Mouse (Mus musculus): Measurements from ENCODE around the gene Mafk. TPM values are rescaled to one million over a fixed set of nuclear protein-coding genes. Genes with fewer than 3 reads are reported as not detected.

The Mafk gene
- total RNA-seq, 2 experiments from 2014 or later: 36.9 to 37.7 TPM

DNA sequence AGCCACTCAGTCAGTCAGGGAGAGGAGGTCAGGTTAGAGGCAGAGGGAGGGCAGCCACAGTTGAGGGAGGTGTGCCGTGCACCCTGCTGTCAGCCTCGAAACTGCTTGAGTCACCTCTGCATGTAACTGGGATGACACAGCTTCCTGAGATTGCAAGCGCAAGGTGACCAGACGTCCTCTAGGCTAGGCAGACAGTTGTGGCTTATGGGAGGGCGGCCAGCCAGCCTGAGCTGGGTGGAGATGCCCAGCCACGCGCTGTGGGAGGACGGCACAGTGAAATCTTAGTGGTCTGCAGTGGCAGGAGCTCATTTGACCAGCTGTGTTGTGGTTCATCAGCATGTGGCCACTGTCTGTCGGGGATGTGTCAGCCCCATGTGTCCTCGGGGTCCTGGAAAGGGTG is 3.6 kb downstream of the Mafk start:
- intact Hi-C loops (cut with DNase I): loop anchor here (10.0 kb wide), 1 partner anchor 390 kb away; the partner anchor contains the start of gene C130050O18Rik
- peak; percentile 54 to 68 for DNase-seq

DNA sequence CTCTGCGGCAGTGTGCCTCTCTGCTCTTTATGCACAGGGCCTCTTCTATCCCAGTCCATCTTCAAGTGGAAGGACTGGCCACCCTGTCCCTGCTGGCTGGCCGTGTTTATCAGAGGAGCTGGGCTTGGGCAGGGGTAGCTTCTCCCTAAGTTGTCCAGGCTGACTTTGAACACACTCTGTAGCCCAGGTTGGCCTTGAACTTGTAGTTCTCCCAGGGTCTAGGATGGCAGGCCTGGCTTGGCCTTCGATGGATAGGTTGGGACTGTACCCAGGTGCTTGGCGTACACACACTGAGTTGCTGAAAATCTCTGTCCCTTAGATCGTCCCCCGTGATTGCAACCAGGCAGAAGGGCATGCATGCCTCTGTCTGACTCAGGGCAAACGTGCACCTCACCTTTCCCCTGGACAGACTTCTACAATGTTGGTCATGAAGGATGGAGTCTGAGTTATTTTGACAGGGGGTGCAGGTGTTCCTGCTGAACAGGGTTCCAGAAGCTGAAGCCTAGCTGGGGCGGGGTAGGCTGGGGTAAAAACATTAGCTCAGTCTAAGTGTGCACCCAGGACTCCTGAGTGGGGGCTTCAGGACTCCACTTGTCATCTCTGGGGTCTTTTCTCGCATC is 4.8 kb downstream of the Mafk start:
- intact Hi-C loops (cut with DNase I): loop anchor here (10.0 kb wide), 1 partner anchor 391 kb away; the partner anchor contains the start of gene C130050O18Rik
- peak in 1 of 2 experiments; percentile 37 for DNase-seq

DNA sequence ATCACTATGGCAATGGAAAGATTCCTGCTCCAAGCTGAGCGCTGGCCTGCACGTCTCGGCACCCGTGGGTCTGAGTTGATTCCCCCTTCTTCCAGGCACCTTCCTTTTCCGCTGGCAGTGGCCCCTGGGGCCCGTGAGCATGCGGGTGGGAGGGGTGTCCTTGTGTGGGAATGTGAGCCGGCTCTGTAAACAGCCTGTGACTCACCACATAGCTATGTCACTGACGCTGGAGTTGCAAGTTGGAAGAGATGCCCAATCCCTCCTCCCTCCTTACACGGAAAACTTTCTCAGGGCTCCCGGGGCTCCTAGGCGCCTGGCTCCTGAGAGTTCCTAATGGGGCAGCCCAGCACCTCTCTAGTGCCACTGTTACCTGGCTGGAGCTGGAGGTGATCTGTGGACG is 5.6 kb downstream of the Mafk start:
- intact Hi-C loops (cut with DNase I): loop anchor here (10.0 kb wide), 1 partner anchor 392 kb away; the partner anchor contains the start of gene C130050O18Rik
- DNase-seq: peak; percentile 86 to 90

DNA sequence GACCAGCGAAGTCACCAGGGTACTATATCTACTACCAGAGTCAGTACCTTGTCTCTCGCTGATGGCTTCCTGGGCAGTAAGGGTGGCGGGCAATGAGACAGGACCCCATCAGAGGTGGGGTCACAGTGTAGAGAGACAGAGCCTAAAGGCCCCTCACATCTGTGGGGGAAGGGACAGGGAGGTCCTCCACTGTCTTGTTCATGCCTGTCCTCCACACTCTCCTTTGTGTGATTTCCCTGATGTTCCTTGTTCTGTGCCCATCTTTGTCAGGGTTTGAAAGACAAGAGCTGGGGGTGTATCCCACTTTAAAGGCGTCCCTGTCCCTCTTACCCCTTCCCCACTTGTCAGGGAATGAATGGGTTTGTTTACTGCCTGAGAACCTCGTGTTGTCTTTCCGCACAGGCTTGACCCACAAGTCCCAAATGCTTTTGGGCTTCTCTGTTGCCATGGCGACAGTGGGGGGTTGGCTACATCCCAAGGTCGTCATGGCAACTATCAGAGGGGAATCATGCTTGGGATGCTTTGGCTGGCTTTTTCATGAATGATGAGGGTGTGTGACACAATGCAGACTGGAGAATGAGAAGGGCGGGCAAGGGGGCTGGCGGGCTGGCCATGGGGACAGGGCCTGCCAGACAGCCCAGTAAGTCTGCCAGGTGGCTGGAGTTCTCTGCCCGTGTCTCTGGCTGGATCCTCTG is 6.3 kb downstream of the Mafk start:
- DNase-seq: peak; percentile 92 to 93
- intact Hi-C loops (cut with DNase I): loop anchor here (10.0 kb wide), 1 partner anchor 393 kb away; the partner anchor contains the start of gene C130050O18Rik

DNA sequence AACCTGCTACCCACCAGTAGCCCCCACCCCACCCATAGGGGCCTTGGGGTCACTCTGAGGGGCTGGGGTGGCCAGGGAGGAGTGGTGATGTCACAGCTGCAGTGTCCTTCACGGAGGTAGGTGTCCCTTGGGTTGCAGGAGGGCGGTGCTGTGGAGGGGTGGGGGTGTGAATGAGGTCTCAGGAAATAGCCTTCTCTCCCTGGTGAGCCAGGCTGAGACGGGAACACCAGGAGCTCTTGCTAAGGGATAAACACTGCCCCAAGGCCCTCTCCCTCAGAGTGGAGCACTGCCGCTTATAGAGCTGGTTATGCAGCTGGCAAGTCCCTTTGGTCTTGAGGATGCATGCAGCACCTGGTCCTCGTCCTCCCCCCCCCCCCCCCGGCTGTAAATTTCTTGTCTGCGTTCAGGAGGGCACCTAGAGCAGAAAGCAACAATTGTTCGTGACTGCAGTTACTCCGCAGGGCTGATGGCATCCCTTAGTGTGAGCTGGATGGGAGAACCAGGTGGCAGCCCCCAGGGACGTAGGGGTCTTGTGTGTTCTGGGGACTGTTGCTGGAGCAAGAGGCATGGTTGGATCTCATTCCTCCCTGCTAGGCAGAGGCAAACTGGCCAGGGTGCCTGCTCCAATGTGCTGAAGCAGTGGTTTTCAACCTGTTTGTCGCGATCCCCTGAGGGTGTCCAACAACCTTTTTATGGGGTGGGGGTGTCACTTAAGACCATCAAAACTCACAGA is 7.0 kb downstream of the Mafk start:
- intact Hi-C loops (cut with DNase I): loop anchor here (10.0 kb wide), 1 partner anchor 394 kb away; the partner anchor contains the start of gene C130050O18Rik
- DNase-seq: no peak

DNA sequence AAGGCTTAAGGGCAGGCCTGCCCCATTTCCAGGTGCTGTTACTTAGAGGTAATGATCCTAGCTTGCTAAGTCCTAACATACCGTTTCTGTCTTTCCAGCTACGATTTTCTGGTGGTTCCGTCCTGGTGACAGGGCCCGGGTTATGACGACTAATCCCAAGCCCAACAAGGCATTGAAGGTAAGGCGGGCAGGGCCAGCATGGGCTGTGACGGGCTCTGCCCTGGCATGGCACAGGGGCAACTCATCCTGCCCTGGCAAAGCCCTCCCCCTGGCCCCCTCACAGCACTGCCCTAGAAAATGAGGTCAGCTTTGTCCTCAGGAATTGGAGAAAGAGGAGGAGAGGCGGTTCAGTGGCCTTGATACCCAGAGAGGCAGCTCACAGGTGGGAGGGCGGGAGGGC is 7.7 kb downstream of the Mafk start:
- DNase-seq: no peak
- intact Hi-C loops (cut with DNase I): loop anchor here (10.0 kb wide), 1 partner anchor 394 kb away; the partner anchor contains the start of gene C130050O18Rik

DNA sequence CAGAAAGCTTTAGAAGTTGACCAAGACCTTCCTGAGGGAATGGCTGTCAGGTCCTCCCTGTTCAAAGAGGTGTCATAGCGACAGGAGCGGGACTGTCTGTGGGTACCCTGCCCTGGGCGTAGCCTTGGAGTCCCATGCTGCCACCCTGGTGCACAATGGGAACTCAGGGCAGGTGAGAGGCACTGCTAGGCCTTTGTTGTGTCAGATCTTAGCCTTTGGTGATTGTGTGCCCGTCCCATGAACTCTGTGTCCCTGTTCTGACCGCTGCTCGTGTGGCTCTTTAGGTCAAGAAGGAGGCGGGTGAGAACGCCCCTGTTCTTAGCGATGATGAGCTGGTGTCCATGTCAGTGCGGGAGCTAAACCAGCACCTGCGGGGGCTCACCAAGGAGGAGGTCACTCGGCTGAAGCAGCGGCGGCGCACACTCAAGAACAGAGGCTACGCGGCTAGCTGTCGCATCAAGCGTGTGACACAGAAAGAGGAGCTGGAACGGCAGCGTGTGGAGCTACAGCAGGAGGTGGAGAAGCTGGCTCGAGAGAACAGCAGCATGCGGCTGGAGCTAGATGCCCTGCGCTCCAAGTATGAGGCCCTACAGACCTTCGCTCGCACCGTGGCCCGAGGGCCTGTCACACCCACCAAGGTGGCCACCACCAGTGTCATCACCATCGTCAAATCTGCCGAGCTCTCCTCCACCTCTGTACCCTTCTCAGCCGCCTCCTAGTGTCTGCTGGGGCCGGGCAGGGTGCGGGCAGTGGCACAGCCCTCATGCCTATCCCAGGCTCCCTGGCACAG is 8.7 kb downstream of the Mafk start:
- DNase-seq: no peak
- intact Hi-C loops (cut with DNase I): loop anchor here (10.0 kb wide), 1 partner anchor 395 kb away; the partner anchor contains the start of gene C130050O18Rik

DNA sequence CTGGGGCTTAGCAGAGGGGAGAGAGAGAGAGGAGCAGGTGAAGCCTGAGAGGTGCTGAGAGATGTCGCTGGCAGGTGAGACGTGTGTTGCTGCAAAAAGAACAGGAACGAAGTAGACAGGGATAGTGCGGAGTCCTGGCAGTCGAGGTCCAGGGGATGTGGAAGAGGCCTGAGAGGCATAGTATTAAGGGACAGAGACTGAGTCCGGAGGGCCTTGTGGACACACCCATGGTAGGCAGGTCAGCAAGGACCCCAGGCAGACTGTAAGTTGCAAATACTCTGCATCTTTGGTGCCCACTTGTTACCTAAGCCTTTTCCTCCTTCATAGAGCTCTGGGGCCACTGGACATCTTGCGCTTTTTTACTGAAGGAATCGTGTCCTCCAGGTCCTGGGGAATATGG is 9.9 kb downstream of the Mafk start:
- DNase-seq: no peak
- intact Hi-C loops (cut with DNase I): no loop called here

DNA sequence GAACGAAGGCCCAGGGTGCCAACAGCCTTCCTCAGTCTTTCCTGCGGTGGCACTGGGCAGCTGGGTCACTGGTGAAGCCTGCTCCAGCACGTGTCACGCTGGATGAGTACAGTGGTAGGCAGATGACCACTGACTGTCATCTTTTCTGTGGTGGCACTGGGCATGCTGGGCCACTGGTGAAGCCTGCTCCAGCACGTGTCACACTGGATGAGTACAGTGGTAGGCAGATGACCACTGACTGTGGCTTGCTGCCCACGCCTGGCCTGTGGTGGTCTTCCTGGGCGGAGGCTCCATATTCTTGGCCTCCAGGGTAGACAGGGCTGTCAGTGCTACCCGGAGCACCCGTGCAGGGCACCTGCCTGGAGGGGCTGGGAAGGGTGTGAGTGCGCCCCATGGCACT is 10.6 kb downstream of the Mafk start:
- intact Hi-C loops (cut with DNase I): loop anchor here (2.0 kb wide), 1 partner anchor 23 kb away; no protein-coding TSS in a partner anchor
- DNase-seq: no peak

DNA sequence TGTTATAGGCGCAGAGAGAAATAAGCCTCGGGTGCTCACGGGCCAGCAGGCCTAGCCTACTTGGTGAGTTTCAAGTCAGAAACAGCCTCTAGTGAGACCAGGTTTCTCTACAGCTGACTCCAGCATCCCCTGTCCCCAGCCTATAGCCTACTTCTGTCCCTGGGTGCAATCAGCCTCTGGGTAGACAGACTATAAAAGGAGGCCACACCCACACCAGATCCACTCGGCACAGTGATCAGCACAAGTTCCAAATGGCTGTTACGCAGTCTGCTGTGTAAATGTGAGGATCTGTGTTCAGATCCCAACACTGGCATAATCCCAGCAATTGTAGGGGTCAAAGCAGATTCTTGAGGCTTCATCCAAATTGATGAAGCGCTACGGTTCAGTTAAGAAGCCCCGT is 11.9 kb downstream of the Mafk start:
- intact Hi-C loops (cut with DNase I): loop anchor here (2.0 kb wide), 1 partner anchor 24 kb away; no protein-coding TSS in a partner anchor

DNA sequence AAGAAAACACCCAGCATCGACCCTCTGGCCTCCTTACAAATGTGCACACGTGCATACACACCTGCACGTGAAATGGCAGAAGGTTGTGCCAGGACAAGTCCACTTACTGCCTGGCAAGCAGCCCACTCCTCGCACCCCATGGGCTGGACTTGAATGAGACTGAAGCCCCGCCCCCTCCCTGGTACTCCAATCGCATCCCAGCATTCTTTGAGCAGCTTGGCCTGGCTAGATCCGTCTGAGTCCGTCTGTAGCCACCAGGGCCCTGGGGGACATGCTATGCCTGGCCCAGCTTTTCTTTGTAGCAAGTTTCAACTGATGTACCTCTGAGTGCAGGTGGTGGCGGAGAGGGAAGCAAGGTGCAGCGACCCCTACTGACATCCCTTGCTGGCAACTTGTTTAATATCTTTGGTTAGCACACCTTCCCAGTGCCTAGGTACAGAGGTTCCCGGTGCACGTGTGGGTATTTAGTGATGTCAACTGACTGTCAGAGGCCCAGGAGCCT is 12.3 kb downstream of the Mafk start:
- intact Hi-C loops (cut with DNase I): loop anchor here (2.0 kb wide), 1 partner anchor 25 kb away; no protein-coding TSS in a partner anchor
- peak; percentile 35 to 44 for DNase-seq

More for the DNA sequence above, 11.9 kb downstream of the Mafk start:
- DNase-seq: no peak

DNA sequence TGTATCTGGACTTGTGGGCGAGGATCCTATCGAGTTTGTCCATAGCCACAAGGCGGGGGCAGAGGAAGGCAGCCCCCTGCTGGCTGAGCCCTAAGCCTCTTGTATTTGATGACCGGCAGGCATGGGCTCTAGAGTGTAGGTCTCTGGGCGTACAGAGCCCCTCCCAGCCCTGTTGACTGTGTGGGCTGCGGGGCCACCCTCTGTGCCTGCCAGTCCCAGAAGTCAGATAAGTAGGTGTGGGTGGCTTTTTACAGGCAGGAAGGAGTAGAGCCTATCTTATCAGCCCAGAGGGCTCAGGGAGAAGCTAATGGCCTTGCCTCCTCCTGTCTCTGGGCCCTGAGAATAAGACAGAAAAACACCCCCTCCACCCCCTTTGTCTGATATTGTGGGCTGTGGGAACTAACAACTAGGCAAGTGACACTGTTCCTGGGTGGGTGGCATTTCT is 12.8 kb downstream of the Mafk start:
- intact Hi-C loops (cut with DNase I): no loop called here
- DNase-seq: peak in 1 of 2 experiments; percentile 5

DNA sequence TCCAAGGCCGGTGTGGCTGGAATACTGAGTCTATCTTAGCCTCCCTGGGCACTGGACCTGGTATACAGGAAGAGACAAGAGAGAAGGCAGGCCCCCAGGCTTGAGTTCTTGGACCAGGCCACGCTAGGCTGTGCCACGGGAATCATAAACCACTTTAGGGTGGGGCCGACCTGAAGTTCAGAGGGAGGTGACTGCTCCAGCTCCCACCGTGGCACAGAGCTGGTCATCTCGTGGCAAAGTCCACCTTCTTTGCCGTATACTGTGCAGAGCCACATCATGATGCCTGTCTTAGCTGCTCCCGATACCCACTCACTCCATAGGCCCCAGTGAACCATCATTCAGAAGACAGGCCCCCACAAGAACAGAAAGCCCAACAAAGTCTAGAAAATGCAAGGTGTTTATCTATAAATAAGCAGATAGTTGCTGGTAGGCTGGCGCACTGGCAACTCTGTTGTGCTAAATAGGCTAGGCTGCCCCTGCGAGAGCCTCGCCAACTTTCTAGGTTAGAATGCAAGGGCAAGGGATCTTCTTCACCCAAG is 13.3 kb downstream of the Mafk start:
- intact Hi-C loops (cut with DNase I): no loop called here
- no peak for DNase-seq

DNA sequence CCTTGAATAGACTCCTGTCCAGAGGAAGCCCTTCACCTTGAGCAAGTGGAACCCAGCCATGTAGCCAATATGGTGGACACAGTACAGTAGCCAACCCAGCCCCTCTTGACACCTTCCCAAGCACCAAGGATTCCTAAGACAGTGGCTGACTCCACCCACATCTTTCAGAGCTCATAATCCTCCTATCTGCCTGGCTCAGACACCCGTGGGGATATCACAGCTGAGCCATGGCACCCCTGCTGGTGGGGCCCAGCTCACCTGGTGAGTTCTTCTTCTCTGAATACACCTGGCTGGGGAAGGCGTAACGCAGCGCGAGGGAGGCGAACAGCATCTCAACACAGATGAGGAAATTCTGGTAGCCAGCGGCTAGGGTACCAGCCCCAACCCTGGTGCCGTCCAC is 14.6 kb downstream of the Mafk start:
- intact Hi-C loops (cut with DNase I): no loop called here
- DNase-seq: no peak

DNA sequence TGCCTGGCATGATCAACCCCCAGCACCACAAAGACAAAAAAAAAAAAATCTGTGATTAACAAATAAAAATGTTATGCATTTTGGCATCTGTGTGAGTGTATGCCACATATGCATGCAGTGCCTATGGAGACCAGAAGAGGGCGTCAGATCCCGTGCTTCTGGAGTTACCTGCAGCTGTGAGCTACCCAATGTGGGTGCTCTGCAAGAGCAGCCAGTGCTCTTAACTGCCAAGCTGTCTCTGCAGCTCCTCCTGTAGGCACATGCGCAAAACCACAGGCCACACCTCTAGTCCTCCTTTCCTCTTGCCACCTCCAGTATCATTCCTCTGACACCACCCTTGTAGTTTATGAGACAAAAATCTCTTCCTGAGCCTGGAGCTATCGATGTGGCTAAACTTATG is 18.1 kb downstream of the Mafk start:
- intact Hi-C loops (cut with DNase I): no loop called here
- DNase-seq: no peak

DNA sequence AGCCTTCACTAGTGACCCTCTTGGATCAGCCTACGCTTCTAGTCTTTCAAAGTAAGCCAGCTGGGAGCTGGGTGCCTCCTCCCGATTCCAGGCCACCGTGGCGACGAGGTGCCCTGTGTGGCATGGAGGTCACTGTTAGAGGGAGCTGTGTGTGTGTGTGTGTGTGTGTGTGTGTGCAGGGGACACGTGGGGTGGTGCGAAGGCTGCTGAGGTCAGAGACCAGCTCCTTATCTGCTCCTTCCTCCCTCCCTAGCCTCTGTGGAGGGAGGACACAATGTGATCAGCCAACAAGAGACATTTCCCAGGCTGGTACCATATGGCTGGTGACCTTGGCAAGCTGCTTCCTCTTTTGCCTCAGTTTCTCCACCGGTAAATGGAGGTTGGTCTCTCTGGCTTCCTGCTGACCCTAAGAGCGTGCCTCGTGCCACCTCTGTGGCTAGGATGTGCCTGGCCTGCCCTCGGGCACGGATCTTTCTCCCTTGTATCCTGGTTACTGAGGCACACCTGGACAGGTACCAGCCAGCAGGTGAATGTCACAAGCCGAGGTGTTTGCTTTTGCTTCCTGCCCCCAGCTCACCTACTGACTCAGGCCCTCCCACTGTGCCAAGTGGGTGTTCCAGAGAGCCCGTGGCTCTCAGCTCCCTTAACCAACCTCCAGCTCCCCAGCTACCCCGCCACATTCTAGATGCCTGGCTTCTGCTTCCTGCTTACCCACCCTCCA is 20.5 kb downstream of the Mafk start:
- intact Hi-C loops (cut with DNase I): no loop called here
- DNase-seq: no peak

DNA sequence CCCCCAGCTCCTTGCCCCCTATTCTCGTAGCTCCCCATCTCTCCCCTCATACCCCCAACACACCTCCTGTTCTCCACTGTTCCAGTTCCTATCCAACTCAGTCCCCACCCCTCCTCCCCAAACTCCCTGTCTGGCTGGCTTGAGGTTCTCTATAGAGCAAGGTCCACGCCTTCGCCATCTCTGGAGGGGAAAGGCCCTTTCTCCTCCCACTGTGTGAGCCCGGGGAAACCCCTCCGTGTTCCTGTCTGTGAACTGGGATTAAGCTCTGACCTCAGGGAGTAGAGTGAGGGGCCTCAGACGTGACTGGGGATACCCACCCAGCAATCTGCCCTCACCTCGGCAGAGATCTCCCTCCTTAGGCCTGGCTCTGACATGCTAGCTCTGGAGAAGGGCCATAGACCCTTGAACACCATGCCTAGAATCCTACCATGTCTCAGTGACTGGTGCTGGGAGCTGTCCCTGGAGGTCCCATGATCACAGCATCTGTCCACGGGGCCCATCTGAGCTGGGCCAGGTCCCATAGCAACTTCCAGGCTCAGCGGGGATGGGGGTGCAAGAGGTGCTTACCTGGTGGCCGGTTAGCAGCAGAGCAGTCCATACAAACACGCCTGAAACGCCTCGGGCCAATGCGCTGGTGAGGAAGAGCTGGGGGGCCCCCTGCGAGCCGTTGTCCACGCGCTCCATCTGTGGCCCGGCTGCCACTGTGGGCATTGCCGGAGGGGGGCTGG is 21.2 kb downstream of the Mafk start:
- intact Hi-C loops (cut with DNase I): no loop called here
- DNase-seq: no peak

DNA sequence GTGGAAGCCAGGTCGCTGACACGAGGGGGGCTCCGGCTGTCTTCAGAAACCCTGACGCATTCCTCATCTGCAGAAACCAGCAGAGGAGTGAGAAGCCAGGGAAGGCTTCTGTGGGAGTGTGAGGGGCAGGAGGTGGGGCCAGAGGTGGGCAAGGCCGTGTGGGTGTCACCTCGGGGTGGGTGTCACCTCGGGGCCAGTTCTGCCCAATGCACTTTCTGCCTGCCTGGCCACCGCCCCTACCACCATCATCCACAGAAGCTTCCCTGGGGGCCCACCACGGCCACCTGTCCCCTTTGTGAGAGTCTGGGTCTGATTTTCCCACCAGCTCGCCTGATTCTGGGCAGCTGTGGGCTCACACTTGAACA is 21.8 kb downstream of the Mafk start:
- intact Hi-C loops (cut with DNase I): no loop called here
- no peak for DNase-seq

All from heart, postnatal 36 days (tissue).